Mouse (Mus musculus) cortical plate, adult 2 months (tissue): ENCODE data around the gene Gm4450.

ENCODE experiments used
- CTCF ChIP-seq: fragments of 200-500 bp; IDR thresholded peaks from 2 replicates; pipeline ENCODE4 v1.5.1; 2011; ENCODE audit warnings: mild to moderate bottlenecking, control low read depth, low read length; ENCODE audit not compliant: insufficient read depth; ENCODE audit errors: extremely low read depth
- POLR2A ChIP-seq: fragments of 200-500 bp; IDR thresholded peaks from 2 replicates; pipeline ENCODE4 v1.6.1; 2011; ENCODE audit warnings: mild to moderate bottlenecking, low read length, control low read depth; ENCODE audit not compliant: insufficient read depth; ENCODE audit errors: extremely low read depth

- TF ChIP-seq CTCF (no peak), POLR2A (no peak)
Measured at GRCm38 (mm10) chr3:98435030-98435429, 21.9 kb downstream of the Gm4450 start.
